Mouse (Mus musculus) central nervous system, embryonic 14 days (tissue): ENCODE data around the gene Pradc1. TPM values are rescaled to one million over a fixed set of nuclear protein-coding genes. Genes with fewer than 3 reads are reported as not detected.

Source experiments
- polyA plus RNA-seq: library from polyadenylated mRNA; depleted of rRNA; stranded (reverse); fragments of >200 nt; gene quantifications from 2 replicates; pipeline ENCODE4 v1.2.3, GENCODE M21; 2012; rRNA removed

The Pradc1 gene
- 18.1 and 18.9 TPM in 2 replicates for polyA plus RNA-seq

GRCm38 (mm10) chr6:85451664-85452410 lies at the start of gene Pradc1:
Gene Pradc1, minus strand, starts transcription at chr6:85451970.

DNA sequence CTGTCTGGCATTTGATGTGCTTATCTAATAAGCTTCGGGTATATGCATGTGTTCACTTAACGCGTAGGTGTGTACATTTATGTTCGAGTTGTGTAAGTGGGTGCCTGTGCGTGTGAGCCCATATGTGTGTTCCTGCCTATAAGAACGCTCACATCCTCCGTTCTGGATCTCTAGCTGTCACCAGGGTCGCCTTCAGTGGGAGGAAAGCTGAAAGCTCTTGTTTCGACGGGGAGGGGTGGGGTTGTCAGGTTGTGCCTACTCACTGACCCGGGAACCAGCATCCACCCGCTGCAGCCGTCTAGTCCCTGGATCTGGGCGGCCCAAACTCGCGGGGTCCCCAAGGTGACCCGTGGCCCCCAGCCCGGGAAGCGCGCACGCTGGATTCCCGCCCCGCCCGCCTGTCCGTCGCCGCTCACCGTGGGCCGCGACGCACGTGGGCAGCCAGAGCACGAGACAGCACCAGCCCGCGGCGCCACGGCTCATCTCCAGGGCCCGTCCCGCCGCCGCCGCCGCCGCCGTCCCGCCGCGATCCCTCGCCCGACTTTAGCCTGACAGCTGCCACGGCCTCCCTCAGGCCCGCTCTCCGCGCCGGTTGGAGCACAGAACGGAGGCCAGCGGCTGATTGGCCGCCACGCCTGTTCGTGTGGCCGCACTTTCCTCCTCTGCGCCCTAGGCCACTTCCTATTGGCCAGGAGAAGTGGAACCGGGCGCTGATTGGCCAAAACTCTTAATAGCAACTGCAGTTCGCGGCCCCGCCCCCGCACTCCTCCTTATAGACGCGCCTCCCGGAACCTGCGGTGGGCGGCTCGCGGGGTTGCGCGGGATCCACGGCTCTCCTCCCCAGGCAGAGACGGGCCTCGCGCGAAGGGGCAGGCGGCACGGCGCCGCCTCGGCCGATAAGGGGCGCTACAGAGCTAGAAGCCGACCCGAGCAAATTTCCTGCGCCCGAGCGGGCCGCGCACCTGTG lies 790 bp downstream of the Pradc1 start, which contains the start of gene Cct7:
Gene Cct7 (plus strand): TSS at position 818 of the 967 bp plus-strand sequence.

DNA sequence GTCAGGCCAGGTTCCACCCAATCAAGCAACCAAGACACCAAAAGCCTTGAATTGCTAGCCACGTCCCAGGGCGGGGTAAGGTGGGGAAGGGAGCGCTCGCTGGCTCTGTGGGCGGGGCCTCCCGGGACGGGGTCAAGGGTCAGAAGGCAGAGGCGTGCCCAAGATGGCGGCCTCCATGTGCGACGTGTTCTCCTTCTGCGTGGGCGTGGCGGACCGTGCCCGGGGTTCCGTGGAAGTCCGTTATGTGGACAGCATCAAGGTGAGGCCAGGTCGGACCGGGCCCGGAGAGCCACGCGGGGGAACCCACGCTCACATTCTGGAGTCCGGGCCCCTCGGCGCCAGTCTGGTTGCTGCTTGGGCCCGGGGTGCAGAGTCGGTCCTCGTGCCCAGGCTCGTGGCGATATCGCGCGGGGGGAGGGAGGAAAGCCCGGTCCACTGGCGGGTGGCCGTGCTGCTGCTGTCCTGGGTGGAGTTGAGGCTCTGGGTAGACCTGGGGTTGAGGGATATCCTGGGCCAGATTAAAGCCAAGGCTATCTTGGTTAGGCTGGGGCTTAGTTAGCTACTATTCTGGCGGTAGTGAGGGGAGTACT lies 19.8 kb downstream of the Pradc1 start, which contains the start of gene Smyd5:
Gene Smyd5 (plus strand): TSS at position 148 of the 590 bp plus-strand sequence.

GRCm38 (mm10) chr6:85423836-85424379 lies 27.9 kb downstream of the Pradc1 start, which contains the start of gene Noto:
Gene Noto, plus strand, starts transcription at chr6:85423886.

Other genes with a start within 250 kb of the Pradc1 start
- 12.8 and 14.4 TPM in 2 replicates for gene Sfxn5, start 118.5 kb downstream of the Pradc1 start, polyA plus RNA-seq
- 14.3 and 16.0 TPM in 2 replicates for gene Rab11fip5, start 77.3 kb downstream of the Pradc1 start, polyA plus RNA-seq
- not detected in 2 replicates for gene Noto, start 28.1 kb downstream of the Pradc1 start, polyA plus RNA-seq
- 61.0 and 74.5 TPM in 2 replicates for gene Smyd5, start 20.0 kb downstream of the Pradc1 start, polyA plus RNA-seq
- gene Cct7, start 456 bp downstream of the Pradc1 start, polyA plus RNA-seq, result 322 and 341 TPM in 2 replicates
- gene Fbxo41, start 51.0 kb upstream of the Pradc1 start, polyA plus RNA-seq, result 14.3 and 15.0 TPM in 2 replicates
- gene Egr4, start 61.6 kb upstream of the Pradc1 start, polyA plus RNA-seq, result 0.06 and 0.10 TPM in 2 replicates
- 6.1 and 6.5 TPM in 2 replicates for gene Alms1, start 135.6 kb upstream of the Pradc1 start, polyA plus RNA-seq